7 mouse cellular contexts compared by ENCODE assay signal in the genomic region with DNA sequence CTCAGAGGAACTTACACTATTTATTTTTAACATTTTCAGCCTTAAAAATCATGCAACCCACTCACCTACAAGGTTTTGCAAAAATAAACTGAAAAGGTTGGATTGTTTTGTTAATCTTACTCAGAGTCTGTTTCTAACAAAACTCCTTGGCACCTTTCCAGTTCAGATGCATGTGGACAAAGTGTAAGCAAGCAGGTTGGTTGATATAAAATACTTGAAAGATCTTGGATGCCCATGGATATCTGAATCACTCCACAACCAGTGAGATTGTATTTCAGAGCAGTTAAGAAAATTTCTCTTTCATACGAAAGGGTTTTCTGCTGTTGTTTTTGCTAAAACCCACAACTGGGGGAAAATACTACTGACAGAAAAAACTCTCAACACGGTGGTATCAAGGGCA. TPM values are rescaled to one million over a fixed set of nuclear protein-coding genes. Genes with fewer than 3 reads are reported as not detected.
A peak's percentile ranks its signal among the peaks of the same experiment; 100 is the strongest.
DNase-seq lines count a peak whose midpoint lies in the region; ATAC-seq and TF ChIP-seq lines count a peak whose summit lies in the region.

No protein-coding gene starts in this region.

- H3K9ac ChIP-seq in kidney, embryonic 15.5 days: no peak overlapping the region

- no peak for DNase-seq in left cerebral cortex, adult 2 months (ENCODE audit: extremely low spot score in 1 of 2, low spot score in 2 of 2)
- no peak for DNase-seq in left cerebral cortex, postnatal 36 days (ENCODE audit: low spot score in 2 of 2)
- no peak for DNase-seq in testis, postnatal 14 days (ENCODE audit: low spot score)
- no peak for DNase-seq in thymus, postnatal 36 days

- no peak overlapping the region for H3K27ac ChIP-seq in left cerebral cortex, adult 2 months
- peak overlapping the region; percentile 85 for H3K27ac ChIP-seq in brown adipose tissue, adult 24 weeks (replicated peaks; ENCODE audit: low read depth, low read length)
- no peak overlapping the region for H3K27ac ChIP-seq in kidney, embryonic 15.5 days
- H3K27ac ChIP-seq in macrophage: peak overlapping the region; percentile 69; the same call in 1 of the 2 replicates

- TF ChIP-seq CTCF in left cerebral cortex, adult 2 months (IDR thresholded peaks at IDR 0.05): no peak

- WGBS in kidney, embryonic 15.5 days: 51% methylated on average over 2 of the region's 2 CpGs
- 5% methylated on average over 2 of the region's 2 CpGs for WGBS in macrophage (ENCODE audit: missing documents)

- no peaks in the 10 kb centered on the region for H3K9me3 ChIP-seq in kidney, embryonic 15.5 days (replicated peaks)

- peak overlapping the region; percentile 94 for H3K4me3 ChIP-seq in left cerebral cortex, adult 2 months
- H3K4me3 ChIP-seq in brown adipose tissue, adult 24 weeks (ENCODE audit: insufficient read depth, low read depth, low read length): peak overlapping the region; percentile 53
- H3K4me3 ChIP-seq in kidney, embryonic 15.5 days (replicated peaks): peak overlapping the region; percentile 21; the same call in 1 of the 2 replicates
- H3K4me3 ChIP-seq in macrophage (ENCODE audit: inconsistent target): peak overlapping the region; percentile 83

- peaks cover 70% of the 10 kb centered on the region for H3K79me2 ChIP-seq in macrophage (ENCODE audit: inconsistent target)

- peak overlapping the region; percentile 84 for H3K4me2 ChIP-seq in kidney, embryonic 15.5 days

- no peak for ATAC-seq in kidney, embryonic 15.5 days (replicated peaks; ENCODE audit: low FRiP score)

- H3K4me1 ChIP-seq in brown adipose tissue, adult 24 weeks (ENCODE audit: control insufficient read depth, insufficient read depth, insufficient read length, low read length): no peaks in the 10 kb centered on the region
- peaks cover 21% of the 10 kb centered on the region for H3K4me1 ChIP-seq in kidney, embryonic 15.5 days

- intact Hi-C loops in left cerebral cortex, adult 2 months (cut with DNase I): loop anchor here (5.0 to 10.0 kb wide), 3 partner anchors 77 to 421 kb away; a partner anchor contains a TSS
- intact Hi-C loops in left cerebral cortex, postnatal 36 days (cut with DNase I): loop anchor here (10.0 kb wide), 1 partner anchor 79 kb away; a partner anchor contains a TSS

- no peaks in the 10 kb centered on the region for H3K36me3 ChIP-seq in kidney, embryonic 15.5 days
- no peaks in the 10 kb centered on the region for H3K36me3 ChIP-seq in macrophage (ENCODE audit: inconsistent target)

- H3K27me3 ChIP-seq in kidney, embryonic 15.5 days: no peaks in the 10 kb centered on the region

RNA-seq across cellular contexts. Expression of a gene that starts 8.9 kb away (rescaled TPM):
- 10 to 100 TPM; 91.8 to 94.5 TPM for total RNA-seq in left cerebral cortex, adult 2 months (2021)
- 10 to 100 TPM; 89.0 to 95.7 TPM for total RNA-seq in left cerebral cortex, postnatal 36 days (2021)
- 895 and 923 TPM in 2 replicates for polyA plus RNA-seq in brown adipose tissue, adult 24 weeks (2012; ENCODE audit: insufficient read depth, insufficient read length, missing spikeins)
- polyA plus RNA-seq in kidney, embryonic 15.5 days (2015; fragmentation: Nextera tagmentation; extraction: Ambion mirVana): 17.7 and 17.8 TPM in 2 replicates
- 100 to 1,000 TPM in 25 of 26 experiments, 10 to 100 TPM in 1; 99.9 to 459 (median 169) TPM for total RNA-seq in macrophage (2018; cell fraction: chromatin; rRNA removed)
- 100 to 1,000 TPM in 1 of 26 experiments, 10 to 100 TPM in 25; 72.7 to 106 (median 79.1) TPM for total RNA-seq in macrophage (2018; cell fraction: cytosol; rRNA removed)
- 100 to 1,000 TPM in 25 of 26 experiments, 10 to 100 TPM in 1; 97.9 to 479 (median 143) TPM for total RNA-seq in macrophage (2018; cell fraction: nucleus; rRNA removed)
- 61.7 to 74.4 TPM (median 71.0 TPM) in 3 replicates for polyA plus RNA-seq in macrophage (2018)

Comparison
In these comparisons a context has a peak if more than half of its experiments do, and no peak if none do; other contexts are left out.
1. H3K27ac ChIP-seq: peak in brown adipose tissue, adult 24 weeks (single experiment) and macrophage (single experiment); none in left cerebral cortex, adult 2 months (single experiment) and kidney, embryonic 15.5 days (single experiment).
2. H3K4me3 ChIP-seq: peak in every context shown above with its lines; median percentile 94 in left cerebral cortex, adult 2 months; 83 in macrophage; 53 in brown adipose tissue, adult 24 weeks; 21 in kidney, embryonic 15.5 days.
3. RNA of a gene that starts 8.9 kb away (polyA plus RNA-seq): 895 to 923 TPM in brown adipose tissue, adult 24 weeks; 61.7 to 74.4 TPM in macrophage and 17.7 to 17.8 TPM in kidney, embryonic 15.5 days; every median in the first group is over 10 times any median in the second.